Mouse (Mus musculus) limb, embryonic 10.5 days (tissue): Measurements from ENCODE around the gene Olfr1295. TPM values are rescaled to one million over a fixed set of nuclear protein-coding genes. Genes with fewer than 3 reads are reported as not detected.

ENCODE experiments used
- DNase-seq: peaks from one replicate; pipeline ENCODE4 v3.0.0-alpha.2; 2017; ENCODE audit warnings: low spot score
- H3K27ac ChIP-seq: fragments of 300-500 bp; sonication (generic); 2 replicates; pipeline ENCODE4 v1.5.1; 2016; ENCODE audit warnings: mild to moderate bottlenecking
- H3K27me3 ChIP-seq: fragments of 300-500 bp; sonication (generic); 2 replicates; pipeline ENCODE4 v1.6.1; 2016; ENCODE audit warnings: low read depth, mild to moderate bottlenecking; ENCODE audit not compliant: poor library complexity, severe bottlenecking
- H3K36me3 ChIP-seq: fragments of 300-500 bp; sonication (generic); 2 replicates; pipeline ENCODE4 v1.6.1; 2016; ENCODE audit warnings: mild to moderate bottlenecking, moderate library complexity
- H3K4me1 ChIP-seq: fragments of 300-500 bp; sonication (generic); 2 replicates; pipeline ENCODE4 v1.6.1; 2016
- H3K4me3 ChIP-seq: fragments of 300-500 bp; sonication (generic); 2 replicates; pipeline ENCODE4 v1.5.1; 2016; ENCODE audit warnings: mild to moderate bottlenecking, moderate library complexity
- H3K9me3 ChIP-seq: fragments of 300-500 bp; sonication (generic); replicated peaks from 2 replicates; pipeline ENCODE4 v1.6.1; 2016; ENCODE audit warnings: mild to moderate bottlenecking
- WGBS: fragments of 180-500 bp; shearing (Covaris S2); methylation state at CpG from one replicate; pipeline ENCODE4 v1.1.7; 2016; 5-methylcytosine and 5-hydroxymethylcytosine counted together
- polyA plus RNA-seq: library from polyadenylated mRNA; unstranded; fragments of >200 nt; fragmentation: Nextera tagmentation; extraction: Ambion mirVana; gene quantifications from 2 replicates; pipeline ENCODE4 v1.2.1, GENCODE M21; 2016

The Olfr1295 gene
- not detected in 2 replicates for polyA plus RNA-seq

DNA sequence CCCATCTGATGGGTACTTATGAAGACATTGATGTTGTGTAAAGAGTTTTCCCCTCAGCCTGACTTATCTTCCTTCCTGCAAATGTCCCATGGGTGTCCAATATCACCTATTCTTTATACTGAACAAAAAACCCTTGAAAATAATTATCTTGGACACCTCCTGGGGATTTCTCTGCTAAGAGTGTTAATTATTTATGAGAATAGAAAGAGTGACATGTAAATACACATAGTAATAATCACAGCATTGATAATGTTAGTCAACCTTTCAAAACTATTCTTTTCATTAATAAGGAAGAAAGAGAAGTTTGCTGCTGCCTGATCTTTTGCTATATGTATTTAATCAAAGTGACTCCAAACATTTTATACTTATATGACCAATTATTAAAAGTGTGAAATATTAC lies at the start of gene Olfr1295:
Gene Olfr1295 (minus strand): TSS at position 101 of the 400 bp plus-strand sequence.
- H3K27me3 ChIP-seq: no peaks in the 10 kb centered on the region
- H3K27ac ChIP-seq: no peak within 1 kb of the TSS
- no peaks in the 10 kb centered on the region for H3K36me3 ChIP-seq
- no peaks in the 10 kb centered on the region for H3K4me1 ChIP-seq
- no peak within 1 kb of the TSS for H3K4me3 ChIP-seq
- DNase-seq: no peak
- H3K9me3 ChIP-seq: no peaks in the 10 kb centered on the region

GRCm38 (mm10) chr2:111540191-111540590 lies 29.3 kb downstream of the Olfr1295 start, which contains the start of gene Olfr1294:
TSS of gene Olfr1294 (minus strand) at chr2:111540291.
- DNase-seq: no peak
- Histone ChIP-seq H3K4me1 (no peaks in the 10 kb centered on the region), H3K27me3 (no peaks in the 10 kb centered on the region), H3K27ac (no peak within 1 kb of the TSS), H3K36me3 (no peaks in the 10 kb centered on the region), H3K4me3 (no peak within 1 kb of the TSS), H3K9me3 (no peaks in the 10 kb centered on the region)
- WGBS: 81% methylated on average over 1 of the region's 1 CpGs

DNA sequence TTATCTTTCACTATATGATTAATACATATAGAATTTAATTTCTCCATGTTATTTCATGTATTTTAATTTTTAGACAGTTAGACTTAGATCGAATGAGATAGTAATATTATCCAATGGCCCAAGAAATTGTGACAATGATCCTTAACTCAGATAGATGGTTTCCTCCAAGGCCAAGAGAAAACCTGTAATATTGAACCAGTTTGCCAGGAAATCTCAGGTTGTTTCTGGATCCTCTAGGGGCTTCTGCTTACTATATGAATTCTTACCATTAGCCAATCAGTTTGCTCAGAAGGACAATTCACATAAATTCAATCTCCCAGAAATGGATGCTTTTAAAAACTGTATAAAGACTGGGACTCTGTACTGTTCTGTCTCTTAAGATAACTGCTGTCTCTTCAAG lies 44.6 kb downstream of the Olfr1295 start, which contains the start of gene Olfr1293-ps:
Gene Olfr1293-ps (plus strand): TSS at position 301 of the 400 bp plus-strand sequence.
- 90% methylated on average over 1 of the region's 1 CpGs for WGBS
- Histone ChIP-seq H3K9me3 (0 out of 2 replicates have a peak, but pooled peaks cover 3% of the 10 kb centered on the region), H3K36me3 (no peaks in the 10 kb centered on the region), H3K4me3 (no peak within 1 kb of the TSS), H3K27me3 (no peaks in the 10 kb centered on the region), H3K27ac (no peak within 1 kb of the TSS), H3K4me1 (no peaks in the 10 kb centered on the region)
- no peak for DNase-seq

DNA sequence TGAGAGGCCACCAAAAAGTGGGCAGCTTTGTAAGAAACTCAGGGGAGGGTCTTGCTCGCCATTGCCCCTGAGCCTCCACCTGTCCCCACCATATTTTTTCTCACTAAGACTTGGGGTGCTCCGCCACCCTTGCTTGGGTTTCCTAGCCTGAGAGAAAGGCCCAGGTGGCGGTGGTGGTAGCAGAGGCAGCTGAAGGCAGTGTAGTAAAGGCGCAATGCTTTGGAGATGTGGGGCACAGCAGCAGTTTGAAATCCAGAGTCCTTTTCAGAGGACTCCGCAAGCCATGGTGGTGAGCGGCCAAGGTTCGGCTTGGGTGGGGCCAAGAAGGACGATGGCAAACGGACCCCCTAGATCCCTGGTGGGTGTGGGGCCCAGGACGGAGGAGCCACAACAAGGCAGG lies 52.0 kb downstream of the Olfr1295 start:
- no peaks in the 10 kb centered on the region for H3K36me3 ChIP-seq
- no peaks in the 10 kb centered on the region for H3K4me1 ChIP-seq
- no peaks in the 10 kb centered on the region for H3K27me3 ChIP-seq
- no peak overlapping the region for H3K4me3 ChIP-seq
- H3K27ac ChIP-seq: no peak overlapping the region
- 0 out of 2 replicates have a peak, but pooled peaks cover 3% of the 10 kb centered on the region for H3K9me3 ChIP-seq
- WGBS: 91% methylated on average over 10 of the region's 10 CpGs
- DNase-seq: no peak

Other genes starting within 250 kb of the Olfr1295 start
- not detected in 2 replicates for gene Olfr1281, start 243.2 kb downstream of the Olfr1295 start, polyA plus RNA-seq
- not detected in 2 replicates for gene Olfr1282, start 233.6 kb downstream of the Olfr1295 start, polyA plus RNA-seq
- not detected in 2 replicates for gene Olfr1283, start 202.9 kb downstream of the Olfr1295 start, polyA plus RNA-seq
- gene Olfr1284, start 194.2 kb downstream of the Olfr1295 start, polyA plus RNA-seq: not detected in 2 replicates
- gene Olfr1286, start 146.6 kb downstream of the Olfr1295 start, polyA plus RNA-seq: not detected in 2 replicates
- gene Olfr1287, start 120.5 kb downstream of the Olfr1295 start, polyA plus RNA-seq: not detected in 2 replicates
- gene Olfr1288, start 95.6 kb downstream of the Olfr1295 start, polyA plus RNA-seq: not detected in 2 replicates
- not detected in 2 replicates for gene Olfr1289, start 88.9 kb downstream of the Olfr1295 start, polyA plus RNA-seq
- not detected in 2 replicates for gene Olfr1290, start 75.9 kb downstream of the Olfr1295 start, polyA plus RNA-seq
- not detected in 2 replicates for gene Olfr1291-ps1, start 72.5 kb downstream of the Olfr1295 start, polyA plus RNA-seq
- not detected in 2 replicates for gene Olfr1293-ps, start 44.5 kb downstream of the Olfr1295 start, polyA plus RNA-seq
- gene Olfr1294, start 29.4 kb downstream of the Olfr1295 start, polyA plus RNA-seq: not detected in 2 replicates
- not detected in 2 replicates for gene Olfr1297, start 56.8 kb upstream of the Olfr1295 start, polyA plus RNA-seq
- gene Olfr1298, start 79.5 kb upstream of the Olfr1295 start, polyA plus RNA-seq: not detected in 2 replicates
- gene Olfr1299, start 91.7 kb upstream of the Olfr1295 start, polyA plus RNA-seq: not detected in 2 replicates
- not detected in 2 replicates for gene Olfr1301, start 181.3 kb upstream of the Olfr1295 start, polyA plus RNA-seq
- not detected in 2 replicates for gene Olfr1302, start 207.7 kb upstream of the Olfr1295 start, polyA plus RNA-seq